Mouse (Mus musculus): ENCODE data around the gene Gdpgp1.

Gdpgp1 gene

GRCm38 (mm10) chr7:80199851-80200587 lies 32.6 kb upstream of the Gdpgp1 start:
- no peak for DNase-seq (ENCODE audit: low spot score)

GRCm38 (mm10) chr7:80200588-80200945 lies 32.1 kb upstream of the Gdpgp1 start:
- DNase-seq (ENCODE audit: low spot score): no peak

DNA sequence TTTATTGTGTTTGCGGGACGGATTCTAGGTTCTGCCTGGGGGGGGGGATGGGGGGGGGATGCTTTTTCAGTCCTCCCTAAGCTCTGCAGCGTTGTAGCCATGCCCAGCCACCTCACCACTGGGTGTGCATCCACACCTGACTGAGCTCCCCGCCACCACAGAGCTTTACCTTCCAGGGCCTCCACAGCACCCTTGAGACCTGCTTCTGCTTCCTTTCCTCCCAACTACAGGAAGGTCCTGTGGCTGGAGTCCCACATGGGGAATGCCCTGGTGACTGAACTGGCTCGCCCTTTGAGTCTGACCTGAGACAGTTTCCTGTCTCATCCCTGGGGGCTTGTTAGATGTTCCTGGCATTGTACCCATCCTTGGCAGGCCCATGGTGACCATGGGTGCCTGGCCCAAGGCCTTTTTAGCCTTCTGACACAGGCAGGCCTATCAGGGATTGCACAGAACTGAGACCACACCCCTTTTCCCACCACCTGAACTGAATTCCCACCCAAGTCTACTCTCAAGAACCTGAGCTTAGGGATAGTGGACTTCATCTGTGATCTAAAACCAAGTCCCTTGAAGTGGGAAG lies 31.6 kb upstream of the Gdpgp1 start:
- DNase-seq (ENCODE audit: low spot score): no peak

DNA sequence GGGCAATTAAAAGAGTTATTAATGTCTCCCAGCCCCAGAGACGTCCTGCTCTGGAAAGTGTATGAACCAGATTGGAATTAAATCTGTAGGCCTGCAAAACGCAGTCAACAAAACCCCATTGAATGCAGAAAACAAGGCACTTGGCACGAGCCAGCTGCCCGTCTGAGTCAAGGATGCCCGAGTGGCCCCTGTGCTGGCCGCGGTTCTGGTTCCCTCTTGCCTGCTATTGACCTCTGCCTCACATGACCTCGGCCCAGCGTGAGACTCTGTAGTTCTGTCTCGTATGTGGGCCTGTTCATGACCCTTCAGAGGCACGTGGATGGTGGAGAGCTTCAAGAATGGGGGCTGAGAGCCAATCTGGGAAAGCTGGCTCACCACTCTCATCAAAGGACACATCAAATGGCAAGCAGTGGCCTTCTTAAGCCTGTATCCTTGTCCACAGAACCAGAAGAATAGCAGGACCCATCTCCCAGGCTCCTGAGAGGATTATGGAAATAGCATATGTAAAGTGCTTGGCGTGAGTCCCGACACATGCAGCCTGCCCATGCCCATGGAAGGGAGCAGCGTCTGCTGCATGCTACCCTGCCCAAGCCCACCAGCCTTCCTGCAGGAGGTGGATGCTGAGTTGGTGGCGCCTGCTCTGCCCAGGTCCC lies 30.7 kb upstream of the Gdpgp1 start:
- no peak for DNase-seq (ENCODE audit: low spot score)

DNA sequence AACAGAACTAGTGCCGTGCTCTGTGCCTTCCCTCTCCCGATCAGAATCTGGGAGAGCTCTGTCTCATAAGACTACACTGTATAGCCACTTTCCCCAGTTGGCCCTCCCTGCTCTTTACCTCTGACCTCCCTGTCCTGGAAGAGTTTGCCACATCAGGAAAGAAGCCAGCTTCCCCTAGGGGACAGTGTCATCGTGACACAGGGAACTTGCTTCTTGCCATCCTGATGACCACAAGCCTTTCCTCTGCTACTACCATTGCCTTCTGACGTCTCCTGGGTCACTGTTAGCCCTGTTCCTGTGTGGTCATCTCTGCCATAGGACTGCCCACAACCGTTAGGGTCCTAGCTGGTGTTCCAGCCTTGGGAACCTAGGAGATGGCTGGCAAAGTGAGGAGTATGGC lies 29.7 kb upstream of the Gdpgp1 start:
- DNase-seq (ENCODE audit: low spot score): no peak

DNA sequence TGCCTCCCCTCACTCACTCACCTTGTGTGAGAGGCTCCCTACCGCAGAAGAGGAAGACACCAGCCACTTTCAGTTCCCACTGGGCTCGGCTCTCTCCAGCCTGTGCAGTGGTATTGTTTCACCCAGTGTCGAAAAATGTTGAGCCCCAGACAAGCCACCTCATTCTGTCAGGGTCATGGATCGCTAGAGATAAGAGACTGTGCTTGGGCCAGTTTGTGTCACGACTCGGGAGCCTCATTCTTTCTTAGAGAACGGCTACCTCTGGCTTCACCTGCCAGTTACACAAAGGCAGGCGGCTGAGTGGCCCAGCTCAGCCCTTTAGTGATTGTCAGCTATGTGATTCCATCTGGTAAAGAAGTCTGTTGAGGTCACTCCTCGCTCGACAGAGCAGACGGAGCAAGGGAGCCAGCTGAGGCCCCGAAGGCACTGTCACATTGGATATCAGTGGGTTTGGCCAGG lies 29.0 kb upstream of the Gdpgp1 start:
- DNase-seq (ENCODE audit: low spot score): no peak

DNA sequence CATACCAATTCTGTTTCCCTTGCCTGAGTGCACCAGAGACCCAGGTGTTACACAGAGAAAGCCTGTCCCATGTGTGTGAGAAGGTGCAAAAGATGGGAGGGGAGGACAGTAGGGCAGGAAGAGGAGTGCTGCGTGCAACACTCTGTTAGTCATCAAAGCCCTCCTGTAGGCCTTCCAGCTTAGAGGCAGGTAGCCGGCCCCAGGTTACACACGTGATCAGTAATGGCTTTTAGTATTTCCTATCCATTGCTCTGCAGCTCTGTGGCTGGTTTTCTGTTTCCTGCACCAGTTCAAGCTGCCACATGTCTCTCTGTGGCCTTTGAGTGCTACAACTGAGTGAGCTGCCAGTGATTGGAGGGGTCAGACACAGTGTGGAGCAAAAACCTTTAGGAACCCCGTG lies 28.3 kb upstream of the Gdpgp1 start:
- no peak for DNase-seq (ENCODE audit: low spot score)

DNA sequence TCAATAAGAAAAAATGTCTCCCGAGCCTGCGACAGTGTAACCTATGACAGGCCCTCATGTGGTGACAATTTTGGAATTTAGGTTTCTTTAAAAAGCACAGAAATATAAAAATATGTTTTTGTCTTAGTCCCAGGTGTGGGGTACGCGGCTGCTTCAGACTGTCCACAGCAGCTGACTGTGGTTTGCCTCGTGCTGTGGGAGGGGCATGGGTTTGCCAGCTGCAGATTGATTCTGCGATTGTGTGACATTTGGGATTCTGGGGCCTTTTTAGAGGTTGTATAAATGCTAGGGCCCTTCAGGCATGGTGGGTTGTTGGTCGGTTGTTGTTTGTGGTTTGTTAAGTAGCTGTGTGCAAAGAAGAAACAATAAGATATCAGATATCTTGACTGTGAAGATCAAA lies 27.7 kb upstream of the Gdpgp1 start:
- no peak for DNase-seq (ENCODE audit: low spot score)

DNA sequence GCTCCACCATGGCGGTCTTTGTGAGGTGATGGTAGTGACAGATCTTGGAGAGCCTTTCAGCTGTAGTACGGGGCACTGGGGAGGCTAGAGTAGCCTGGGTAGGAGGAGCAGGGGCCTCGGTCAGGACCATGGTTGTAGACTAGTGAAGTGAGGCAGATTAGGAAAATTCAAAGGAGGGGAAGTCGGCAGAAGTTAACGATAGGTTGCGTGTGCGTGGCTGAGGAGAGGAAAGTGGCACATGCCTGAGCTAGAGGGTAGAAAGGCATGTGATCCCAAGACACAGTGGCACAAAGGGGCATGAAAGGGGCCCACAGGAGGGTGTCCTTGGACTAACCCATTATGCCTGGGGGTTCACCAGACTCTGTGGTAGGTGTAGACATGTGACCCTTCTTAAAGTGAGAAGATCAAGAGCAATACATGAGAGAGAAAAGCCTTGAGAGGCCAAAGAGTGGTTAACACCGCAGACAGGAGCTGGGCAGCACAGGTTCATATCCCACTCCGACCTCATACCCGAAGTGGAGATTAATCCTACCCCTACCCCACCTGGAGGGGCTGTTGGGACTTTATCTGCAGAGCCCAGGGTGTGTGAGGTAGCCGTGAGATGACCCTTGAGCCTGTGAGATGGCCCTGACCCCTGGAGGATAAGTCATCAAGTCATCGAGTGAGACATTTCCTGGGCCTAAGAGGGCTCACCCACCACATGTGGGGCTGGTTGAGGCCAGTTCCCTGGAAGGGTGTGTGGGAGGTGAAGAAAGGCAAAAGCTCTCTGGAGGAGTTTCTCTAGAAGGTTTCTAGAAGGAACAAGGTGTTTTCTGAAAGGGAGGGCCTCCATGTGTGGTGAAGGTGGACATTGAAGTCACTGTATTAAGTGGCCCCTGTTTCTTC lies 26.7 kb upstream of the Gdpgp1 start:
- peak; percentile 54 for DNase-seq (ENCODE audit: low spot score)

GRCm38 (mm10) chr7:80207314-80207731 lies 25.3 kb upstream of the Gdpgp1 start:
- DNase-seq (ENCODE audit: low spot score): peak; percentile 26

DNA sequence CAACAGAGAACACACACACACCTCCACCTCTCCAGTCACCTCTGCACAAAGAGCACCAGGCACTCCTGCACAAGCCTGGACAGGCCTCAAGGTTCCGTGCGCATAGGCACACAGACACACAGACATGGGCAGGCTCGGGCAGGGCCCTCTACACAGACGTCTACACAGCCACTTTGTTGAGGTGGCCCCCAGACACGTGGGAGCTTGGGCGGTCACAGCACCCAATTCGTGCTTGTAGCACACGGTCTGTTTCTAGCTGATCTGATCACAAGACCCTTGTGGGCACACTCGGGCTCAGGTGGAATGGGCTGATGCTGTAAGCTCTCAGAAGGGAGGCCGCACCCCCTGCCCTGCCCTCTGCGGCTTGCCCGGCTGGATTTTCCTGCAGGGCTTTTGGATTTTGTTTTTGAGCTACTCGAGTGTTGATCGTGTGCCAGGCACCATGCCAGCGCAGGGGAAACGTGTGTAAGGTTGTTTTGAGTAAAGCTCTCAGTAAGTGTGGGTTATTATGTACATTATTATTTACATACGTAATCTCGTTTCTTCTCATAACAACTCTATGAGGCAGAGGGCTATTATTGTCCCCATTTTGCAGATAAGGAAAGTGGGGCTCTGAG lies 24.5 kb upstream of the Gdpgp1 start:
- DNase-seq (ENCODE audit: low spot score): no peak

DNA sequence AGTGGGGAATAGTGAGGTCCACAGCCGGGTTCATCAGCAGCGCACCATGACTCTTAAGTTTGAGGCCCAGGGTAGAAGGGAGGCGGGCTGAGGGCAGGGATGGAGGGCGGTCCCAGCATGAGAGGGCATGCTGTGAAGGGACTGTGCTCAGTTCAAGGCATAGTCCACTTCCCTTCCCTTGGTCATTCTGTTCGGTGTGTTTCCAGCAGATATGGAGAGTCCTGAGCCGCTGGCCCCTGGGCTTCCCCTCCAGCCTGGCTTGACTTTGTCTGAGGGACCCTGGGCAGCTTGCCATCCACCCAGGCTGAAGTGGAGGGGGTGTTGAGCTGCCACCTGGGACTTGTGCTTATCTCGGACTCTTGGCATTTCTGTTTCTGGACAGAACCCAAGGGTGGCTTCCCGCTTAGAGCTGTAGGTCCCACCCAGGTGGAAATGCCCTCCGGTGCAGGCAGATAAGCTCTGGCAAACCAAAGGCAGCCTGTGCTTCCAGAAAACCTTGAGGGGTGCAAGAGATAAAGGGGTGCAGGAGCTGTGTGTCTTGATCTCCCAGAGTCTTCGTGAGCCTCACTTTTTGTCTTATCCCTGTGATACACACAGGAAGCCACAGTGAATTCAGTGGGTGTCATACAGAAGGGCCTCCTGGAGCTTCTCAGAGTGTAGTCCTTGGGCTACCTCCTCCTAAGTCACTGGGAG lies 23.8 kb upstream of the Gdpgp1 start:
- DNase-seq (ENCODE audit: low spot score): peak; percentile 38

- DNase-seq (ENCODE audit: low spot score): no peak
These were observed 23.0 kb upstream of the Gdpgp1 start for GRCm38 (mm10) chr7:80209669-80210068.

- no peak for DNase-seq (ENCODE audit: low spot score)
These were observed 21.7 kb upstream of the Gdpgp1 start for GRCm38 (mm10) chr7:80210982-80211381.

- no peak for DNase-seq (ENCODE audit: low spot score)
These were observed 19.1 kb upstream of the Gdpgp1 start for GRCm38 (mm10) chr7:80213604-80214003.

- DNase-seq (ENCODE audit: low spot score): no peak
These were observed 18.2 kb upstream of the Gdpgp1 start for GRCm38 (mm10) chr7:80214459-80214858.

- DNase-seq (ENCODE audit: low spot score): peak; percentile 45
These were observed 17.3 kb upstream of the Gdpgp1 start for GRCm38 (mm10) chr7:80215398-80215797.

GRCm38 (mm10) chr7:80216566-80216965 lies 16.1 kb upstream of the Gdpgp1 start:
- no peak for DNase-seq (ENCODE audit: low spot score)

DNA sequence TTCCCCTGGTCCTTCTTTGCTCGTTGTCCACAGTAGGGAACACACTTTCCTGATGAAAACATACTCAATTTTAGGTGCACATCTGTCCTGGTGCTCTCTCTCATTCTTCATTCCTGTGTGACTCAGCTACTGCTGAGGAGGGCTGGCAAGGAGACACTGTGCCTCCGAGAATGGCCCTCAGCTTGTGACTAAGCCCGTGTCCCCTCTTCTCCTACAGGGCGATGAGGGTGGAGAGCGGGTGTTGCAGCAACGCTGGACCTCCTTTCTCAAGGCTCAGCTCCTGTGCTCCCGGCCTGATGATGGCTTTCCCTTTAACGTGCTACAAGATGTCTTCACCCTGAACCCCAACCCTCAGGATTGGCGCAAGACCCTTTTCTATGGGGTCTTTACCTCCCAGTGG lies 14.0 kb upstream of the Gdpgp1 start:
- DNase-seq (ENCODE audit: low spot score): no peak

DNA sequence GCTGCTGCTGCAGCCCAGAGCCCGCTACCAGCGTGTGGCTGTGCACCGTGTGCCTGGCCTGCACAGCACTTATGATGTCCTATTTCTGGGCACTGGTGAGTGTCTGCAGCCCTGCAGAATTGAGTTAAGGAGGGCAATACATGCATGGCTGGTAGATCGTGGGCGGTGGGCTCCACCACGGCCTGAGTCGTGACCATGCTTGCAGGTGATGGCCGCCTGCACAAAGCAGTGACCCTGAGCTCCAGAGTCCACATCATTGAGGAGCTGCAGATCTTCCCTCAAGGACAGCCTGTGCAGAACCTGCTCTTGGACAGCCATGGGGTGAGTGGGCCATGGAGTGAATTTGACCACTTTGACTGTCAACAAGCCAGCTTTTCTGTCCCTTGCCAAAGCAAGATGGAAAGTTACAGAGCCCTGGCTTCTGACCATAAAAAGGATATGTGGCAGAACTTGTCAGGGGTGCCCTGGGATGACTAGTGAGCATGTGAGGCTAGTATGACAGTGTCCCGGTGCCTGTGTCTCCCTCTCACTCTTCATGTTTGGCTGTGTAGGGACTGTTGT lies 12.3 kb upstream of the Gdpgp1 start:
- no peak for DNase-seq (ENCODE audit: low spot score)

DNA sequence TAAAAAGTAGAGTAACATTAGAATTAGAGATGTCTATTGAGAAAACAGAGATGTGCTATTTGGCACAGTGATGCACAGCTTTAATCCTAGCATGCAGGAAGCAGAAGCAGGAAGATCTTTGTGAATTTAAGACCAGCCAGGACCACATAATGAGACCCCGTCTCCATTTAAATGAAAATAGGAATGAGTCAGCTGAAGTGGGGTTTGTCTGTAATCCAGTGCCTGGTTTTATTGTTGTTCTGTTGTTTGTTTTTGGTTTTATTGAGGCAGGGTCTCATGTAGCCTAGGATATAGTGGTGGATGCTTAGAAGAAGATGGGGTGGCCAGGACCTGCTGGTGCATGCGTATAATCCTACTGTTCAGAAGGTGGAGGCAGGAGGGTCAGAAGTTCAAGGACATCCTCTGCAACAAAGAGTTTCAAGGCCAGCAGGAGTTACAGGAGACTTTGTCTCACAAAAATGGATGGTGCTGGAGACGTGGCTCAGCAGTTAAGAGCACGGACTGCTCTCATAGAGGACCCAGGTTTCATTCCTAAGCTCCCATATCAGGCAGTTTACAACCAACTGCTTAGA lies 11.4 kb upstream of the Gdpgp1 start:
- no peak for DNase-seq (ENCODE audit: low spot score)
